Mouse (Mus musculus): Measurements from ENCODE around the gene Gdf7.

The Gdf7 gene

DNA sequence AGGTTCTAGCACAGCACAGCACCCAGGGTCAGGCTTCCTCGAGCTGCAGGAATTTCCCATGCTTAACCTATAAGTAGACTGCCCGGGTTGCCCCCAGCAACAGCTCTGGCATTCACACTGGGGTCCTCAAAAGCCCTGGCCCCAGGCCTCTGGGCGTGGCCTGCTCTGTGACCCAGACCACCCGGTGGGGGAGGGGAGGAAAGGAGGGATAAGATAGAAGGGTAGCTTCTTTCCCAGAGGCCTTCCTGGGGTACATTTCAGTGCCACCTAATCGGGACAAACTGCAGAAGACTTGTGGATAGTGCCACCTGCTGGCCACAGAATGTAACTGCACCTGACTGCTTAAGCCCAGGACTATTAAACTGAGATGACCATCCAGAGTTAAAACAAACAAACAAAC lies 4.7 kb upstream of the Gdf7 start:
- no peaks in the 10 kb centered on the region for H3K36me3 ChIP-seq (ENCODE audit: insufficient read depth, low read length)
- peaks cover 55% of the 10 kb centered on the region for H3K4me1 ChIP-seq (replicated peaks; ENCODE audit: low read depth, low read length)
- H3K9me3 ChIP-seq (ENCODE audit: low read length) = no peaks in the 10 kb centered on the region
- peaks cover 69% of the 10 kb centered on the region for H3K27me3 ChIP-seq (ENCODE audit: insufficient read depth, low read length)
- H3K4me3 ChIP-seq (replicated peaks; ENCODE audit: low read length) = no peak overlapping the region
- TF ChIP-seq NANOG (IDR thresholded peaks at IDR 0.05; ENCODE audit: borderline replicate concordance, low read length) = no peak
- TF ChIP-seq CTCF (conservative IDR thresholded peaks at IDR 0.05; ENCODE audit: low read length) = peak; percentile 94
- TF ChIP-seq POU5F1 (IDR thresholded peaks at IDR 0.05; ENCODE audit: borderline replicate concordance, low read length) = no peak

DNA sequence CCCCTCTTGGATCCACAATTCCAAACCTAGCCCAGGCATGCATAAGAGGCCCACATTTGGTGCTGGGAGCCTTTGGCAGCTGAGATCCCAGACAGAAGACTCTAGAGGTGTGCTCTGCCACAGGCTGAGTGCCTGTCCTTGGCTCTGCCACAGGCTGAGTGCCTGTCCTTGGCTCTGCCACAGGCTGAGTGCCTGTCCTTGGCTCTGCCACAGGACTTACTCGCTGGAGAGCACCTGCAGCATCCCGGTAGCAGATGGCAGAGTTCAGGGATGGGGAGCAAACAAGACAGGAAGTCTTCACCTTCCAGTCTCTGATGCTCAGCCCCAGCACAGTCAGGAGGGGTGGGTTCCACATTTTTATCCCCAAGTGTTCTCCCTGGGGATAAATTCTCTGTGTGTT lies 3.5 kb upstream of the Gdf7 start:
- Histone ChIP-seq H3K36me3 (ENCODE audit: insufficient read depth, low read length) (no peaks in the 10 kb centered on the region), H3K9me3 (ENCODE audit: low read length) (peaks cover 9% of the 10 kb centered on the region), H3K27me3 (ENCODE audit: insufficient read depth, low read length) (peaks cover 69% of the 10 kb centered on the region), H3K4me1 (replicated peaks; ENCODE audit: low read depth, low read length) (peaks cover 50% of the 10 kb centered on the region), H3K4me3 (replicated peaks; ENCODE audit: low read length) (no peak overlapping the region)
- TF ChIP-seq CTCF (conservative IDR thresholded peaks at IDR 0.05; ENCODE audit: low read length) (no peak), POU5F1 (IDR thresholded peaks at IDR 0.05; ENCODE audit: borderline replicate concordance, low read length) (no peak), NANOG (IDR thresholded peaks at IDR 0.05; ENCODE audit: borderline replicate concordance, low read length) (no peak)

DNA sequence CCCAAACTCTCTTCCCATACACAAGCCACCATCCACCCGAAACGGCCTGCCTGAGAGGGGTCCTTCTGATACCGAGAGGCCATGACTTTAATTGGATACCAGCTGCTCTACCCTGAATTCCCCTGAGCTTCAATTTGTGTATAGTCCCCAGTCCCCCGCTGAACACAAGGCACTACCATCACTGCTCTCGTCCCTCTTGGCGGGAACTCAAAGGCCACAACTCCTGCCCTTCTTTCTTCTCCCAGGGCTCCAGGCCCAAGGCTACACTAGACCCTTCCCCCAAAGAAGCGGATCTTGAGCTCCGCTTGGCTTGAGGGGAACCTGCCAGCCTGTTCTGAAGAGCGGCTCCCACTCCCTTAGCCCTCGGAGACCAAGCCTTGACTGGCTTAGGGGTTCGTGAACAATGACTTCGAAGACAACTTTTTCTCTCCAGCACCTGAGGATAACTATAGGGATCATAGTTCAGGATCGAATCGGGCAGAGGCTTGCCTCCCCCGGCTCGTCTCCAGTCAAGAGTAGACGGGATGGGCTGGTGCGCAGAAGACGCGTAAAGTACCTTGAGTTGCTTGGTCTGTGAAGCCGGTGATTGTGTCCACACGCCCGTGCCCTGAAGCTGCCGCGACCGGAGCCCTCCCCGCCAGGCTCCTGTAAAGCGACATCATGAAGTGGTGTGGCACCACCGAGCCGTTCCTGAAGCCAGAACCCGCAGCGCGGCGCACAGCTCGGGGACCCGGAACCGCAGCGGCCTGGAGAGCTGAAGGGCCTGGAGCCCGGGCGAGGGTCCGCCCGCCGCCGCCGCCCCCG lies 541 bp downstream of the Gdf7 start:
- no peak for TF ChIP-seq NANOG (IDR thresholded peaks at IDR 0.05; ENCODE audit: borderline replicate concordance, low read length)
- no peak for TF ChIP-seq POU5F1 (IDR thresholded peaks at IDR 0.05; ENCODE audit: borderline replicate concordance, low read length)
- no peak for TF ChIP-seq CTCF (conservative IDR thresholded peaks at IDR 0.05; ENCODE audit: low read length)
- H3K27me3 ChIP-seq (ENCODE audit: insufficient read depth, low read length) = peaks cover 94% of the 10 kb centered on the region
- no peaks in the 10 kb centered on the region for H3K36me3 ChIP-seq (ENCODE audit: insufficient read depth, low read length)
- peak overlapping the region; percentile 79 for H3K4me3 ChIP-seq (replicated peaks; ENCODE audit: low read length)
- peaks cover 38% of the 10 kb centered on the region for H3K4me1 ChIP-seq (replicated peaks; ENCODE audit: low read depth, low read length)
- H3K9me3 ChIP-seq (ENCODE audit: low read length) = peaks cover 26% of the 10 kb centered on the region

GRCm38 (mm10) chr12:8300521-8300920 lies 1.2 kb downstream of the Gdf7 start:
- Histone ChIP-seq H3K4me1 (replicated peaks; ENCODE audit: low read depth, low read length) (peaks cover 31% of the 10 kb centered on the region), H3K4me3 (replicated peaks; ENCODE audit: low read length) (0 out of 2 replicates have a peak overlapping the region, but pooled peaks have one; percentile 79), H3K27me3 (ENCODE audit: insufficient read depth, low read length) (peaks cover 92% of the 10 kb centered on the region), H3K9me3 (ENCODE audit: low read length) (peaks cover 26% of the 10 kb centered on the region), H3K36me3 (ENCODE audit: insufficient read depth, low read length) (no peaks in the 10 kb centered on the region)
- TF ChIP-seq CTCF (conservative IDR thresholded peaks at IDR 0.05; ENCODE audit: low read length) (no peak), POU5F1 (IDR thresholded peaks at IDR 0.05; ENCODE audit: borderline replicate concordance, low read length) (no peak), NANOG (IDR thresholded peaks at IDR 0.05; ENCODE audit: borderline replicate concordance, low read length) (no peak)

- no peaks in the 10 kb centered on the region for H3K36me3 ChIP-seq (ENCODE audit: insufficient read depth, low read length)
- no peak overlapping the region for H3K4me3 ChIP-seq (replicated peaks; ENCODE audit: low read length)
- peaks cover 92% of the 10 kb centered on the region for H3K27me3 ChIP-seq (ENCODE audit: insufficient read depth, low read length)
- peaks cover 26% of the 10 kb centered on the region for H3K9me3 ChIP-seq (ENCODE audit: low read length)
- TF ChIP-seq CTCF (conservative IDR thresholded peaks at IDR 0.05; ENCODE audit: low read length) (no peak), POU5F1 (IDR thresholded peaks at IDR 0.05; ENCODE audit: borderline replicate concordance, low read length) (no peak), NANOG (IDR thresholded peaks at IDR 0.05; ENCODE audit: borderline replicate concordance, low read length) (no peak)
- H3K4me1 ChIP-seq (replicated peaks; ENCODE audit: low read depth, low read length) = peaks cover 27% of the 10 kb centered on the region
Measured at GRCm38 (mm10) chr12:8300111-8300480, 1.7 kb downstream of the Gdf7 start.

- Histone ChIP-seq H3K36me3 (ENCODE audit: insufficient read depth, low read length) (no peaks in the 10 kb centered on the region), H3K4me3 (replicated peaks; ENCODE audit: low read length) (peak overlapping the region; percentile 73), H3K4me1 (replicated peaks; ENCODE audit: low read depth, low read length) (peaks cover 26% of the 10 kb centered on the region), H3K27me3 (ENCODE audit: insufficient read depth, low read length) (peaks cover 93% of the 10 kb centered on the region), H3K9me3 (ENCODE audit: low read length) (peaks cover 26% of the 10 kb centered on the region)
- no peak for TF ChIP-seq POU5F1 (IDR thresholded peaks at IDR 0.05; ENCODE audit: borderline replicate concordance, low read length)
- no peak for TF ChIP-seq CTCF (conservative IDR thresholded peaks at IDR 0.05; ENCODE audit: low read length)
- TF ChIP-seq NANOG (IDR thresholded peaks at IDR 0.05; ENCODE audit: borderline replicate concordance, low read length) = no peak
Measured at GRCm38 (mm10) chr12:8299143-8300110, 2.3 kb downstream of the Gdf7 start.

DNA sequence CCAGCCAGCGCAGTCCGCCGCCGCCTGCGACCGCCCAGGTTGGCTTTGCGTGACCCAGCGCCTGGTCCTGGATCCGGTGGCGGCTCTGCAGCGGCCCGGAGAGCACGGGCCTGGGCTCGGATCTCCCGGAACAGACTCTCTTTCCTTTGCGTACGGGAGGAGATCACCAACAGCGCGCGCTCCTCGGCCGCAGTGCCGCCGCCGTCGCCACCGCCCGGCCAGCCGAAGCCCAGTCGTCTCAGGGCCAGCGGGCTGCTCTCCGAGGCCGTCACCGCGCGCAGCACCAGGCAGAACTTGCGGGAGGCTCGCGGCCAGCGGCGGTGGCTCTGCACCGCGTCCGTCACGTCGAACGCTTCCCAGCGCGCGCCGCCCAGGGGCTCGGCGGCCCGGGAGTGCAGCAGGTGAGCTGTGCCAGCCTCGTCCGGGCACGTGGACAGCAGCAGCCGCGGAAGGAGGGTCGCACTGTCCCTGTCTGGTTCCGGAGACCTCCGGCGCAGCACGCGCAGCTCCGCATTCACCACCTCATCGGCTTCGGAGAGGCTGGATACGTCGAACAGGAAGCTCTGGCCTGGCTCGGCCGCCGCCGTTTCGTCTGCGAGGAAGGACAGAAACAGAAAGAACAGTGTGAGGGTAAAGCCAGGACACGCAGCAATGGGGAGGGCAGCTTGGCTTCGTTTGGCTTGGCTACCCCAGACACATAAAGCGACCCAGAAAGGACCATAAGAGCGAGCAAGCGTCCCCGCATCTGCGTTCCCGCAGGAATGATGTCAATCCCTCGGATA lies 3.2 kb downstream of the Gdf7 start:
- TF ChIP-seq POU5F1 (IDR thresholded peaks at IDR 0.05; ENCODE audit: borderline replicate concordance, low read length) (no peak), NANOG (IDR thresholded peaks at IDR 0.05; ENCODE audit: borderline replicate concordance, low read length) (no peak), CTCF (conservative IDR thresholded peaks at IDR 0.05; ENCODE audit: low read length) (no peak)
- Histone ChIP-seq H3K4me3 (replicated peaks; ENCODE audit: low read length) (peak overlapping the region; percentile 73), H3K27me3 (ENCODE audit: insufficient read depth, low read length) (peaks cover 94% of the 10 kb centered on the region), H3K9me3 (ENCODE audit: low read length) (peaks cover 26% of the 10 kb centered on the region), H3K4me1 (replicated peaks; ENCODE audit: low read depth, low read length) (peaks cover 26% of the 10 kb centered on the region), H3K36me3 (ENCODE audit: insufficient read depth, low read length) (no peaks in the 10 kb centered on the region)

Measured in E14TG2a.4 (cell line).